Mouse (Mus musculus) right cerebral cortex, postnatal 4 days (tissue): ENCODE measurements around the gene Lyzl6.

Experiments used
- DNase-seq: peaks from one replicate; pipeline ENCODE4 v3.0.0-alpha.2; 2022

Gene Lyzl6

DNA sequence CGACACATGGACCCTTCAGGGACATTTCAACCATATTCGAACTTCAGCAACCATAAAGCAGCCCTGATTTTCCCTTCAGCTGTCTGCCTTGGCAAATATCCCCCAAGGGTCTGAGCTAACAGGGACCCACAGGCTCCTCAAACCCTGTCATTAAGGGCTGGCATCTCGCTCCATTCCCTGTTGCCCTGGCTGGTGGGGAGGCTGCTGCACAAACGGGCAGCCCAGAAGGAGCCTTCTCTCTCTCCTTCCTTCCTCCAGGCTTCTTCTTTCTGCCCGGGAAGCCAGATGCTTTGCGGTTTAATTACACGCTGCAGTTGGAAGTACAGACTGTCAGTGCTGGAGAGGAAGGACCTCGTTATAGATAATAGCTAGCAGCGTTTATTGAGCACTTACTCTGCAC lies 4.5 kb upstream of the Lyzl6 start:
- DNase-seq: no peak

GRCm38 (mm10) chr11:103639407-103639946 lies 787 bp upstream of the Lyzl6 start:
- DNase-seq: peak; percentile 70

DNA sequence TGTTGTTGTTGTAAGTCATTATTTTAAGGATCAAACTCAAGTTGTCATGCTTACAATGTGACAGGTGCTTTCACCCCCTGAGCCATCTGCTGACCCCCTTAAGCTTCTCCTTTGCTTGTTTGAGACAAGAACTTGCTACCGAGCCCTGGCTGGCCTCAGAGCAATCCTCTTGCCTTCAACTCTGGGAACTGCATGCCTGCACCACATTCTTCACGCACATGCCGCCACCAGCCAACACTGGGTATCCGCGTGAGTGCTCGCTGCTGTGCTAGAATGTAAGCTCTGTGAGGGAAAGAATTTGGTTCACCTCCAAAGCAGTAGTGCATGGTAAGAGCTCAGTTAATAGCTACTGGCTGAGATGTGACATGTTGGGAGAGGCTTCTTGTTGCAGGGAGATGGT lies 2.4 kb downstream of the Lyzl6 start:
- no peak for DNase-seq

- DNase-seq: no peak
These were observed 3.2 kb downstream of the Lyzl6 start for GRCm38 (mm10) chr11:103635481-103635880.

- no peak for DNase-seq
These were observed 3.9 kb downstream of the Lyzl6 start for GRCm38 (mm10) chr11:103634806-103635205.

- DNase-seq: no peak
These were observed 11.2 kb downstream of the Lyzl6 start for GRCm38 (mm10) chr11:103627453-103627852.

- no peak for DNase-seq
These were observed 17.6 kb downstream of the Lyzl6 start, which contains the start of gene Gm884 for GRCm38 (mm10) chr11:103621040-103621439. Gene Gm884, minus strand, starts transcription at chr11:103621140.

- DNase-seq: no peak
These were observed 27.9 kb downstream of the Lyzl6 start for GRCm38 (mm10) chr11:103610772-103611171.

DNA sequence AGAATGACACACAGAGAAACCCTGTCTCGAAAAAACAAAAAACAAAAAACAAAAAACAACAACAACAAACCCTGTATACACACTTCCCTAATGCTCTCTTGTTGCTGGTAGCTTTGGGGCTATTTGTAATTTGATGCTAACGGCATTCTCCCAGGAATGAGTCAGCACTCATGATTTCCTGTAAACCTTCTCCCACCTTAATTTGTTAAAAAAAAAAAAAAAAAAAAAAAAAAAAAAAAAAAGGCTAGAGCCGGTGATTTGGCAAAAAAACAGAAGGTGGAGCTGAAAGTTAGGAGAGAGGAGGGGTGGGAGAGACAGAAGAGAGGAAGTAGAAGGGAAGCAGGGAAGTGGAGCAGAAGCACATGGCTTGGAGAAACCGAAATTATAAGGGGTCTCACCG lies 32.1 kb downstream of the Lyzl6 start:
- DNase-seq: no peak
